Mouse (Mus musculus) megakaryocyte-erythroid progenitor cell, adult 5-6 weeks (primary cell): ENCODE data around the gene Ankle1. TPM values are rescaled to one million over a fixed set of nuclear protein-coding genes. Genes with fewer than 3 reads are reported as not detected.

Experiments used
- ATAC-seq: replicated peaks from 2 replicates; pipeline ENCODE4 v1.8.0; 2016; ENCODE audit warnings: mild to moderate bottlenecking, inconsistent platforms; ENCODE audit not compliant: severe bottlenecking, poor library complexity, low FRiP score, low TSS enrichment
- total RNA-seq, 2 experiments: library from RNA; stranded (forward) in 1 of 2; stranded (reverse) in 1 of 2; fragments of 200-1000, 215-1000 nt in 1 of 2; fragments of >200 nt in 1 of 2; fragmentation: Nextera tagmentation in 1 of 2; gene quantifications; 2 replicates each; pipeline ENCODE4 v1.2.3; 2014 to 2017

Gene Ankle1
- total RNA-seq, 2 experiments from 2014 or later = 23.5 to 46.2 TPM

GRCm38 (mm10) chr8:71381421-71381970 lies 24.3 kb upstream of the Ankle1 start, which contains the start of gene Nr2f6:
Nr2f6 (minus strand) TSS chr8:71381960.
- ATAC-seq = no peak

- ATAC-seq = 0 out of 2 replicates have a peak, but pooled peaks have one; percentile 32
These were observed 23.5 kb upstream of the Ankle1 start for GRCm38 (mm10) chr8:71381971-71382961.

- ATAC-seq = no peak
These were observed 22.4 kb upstream of the Ankle1 start for GRCm38 (mm10) chr8:71383396-71383795.

- no peak for ATAC-seq
These were observed 21.9 kb upstream of the Ankle1 start for GRCm38 (mm10) chr8:71383860-71384259.

GRCm38 (mm10) chr8:71385212-71385835 lies 20.5 kb upstream of the Ankle1 start:
- no peak for ATAC-seq

- no peak for ATAC-seq
These were observed 17.5 kb upstream of the Ankle1 start for GRCm38 (mm10) chr8:71388267-71388666.

- no peak for ATAC-seq
These were observed 14.1 kb upstream of the Ankle1 start for GRCm38 (mm10) chr8:71391696-71392095.

GRCm38 (mm10) chr8:71392391-71392790 lies 13.4 kb upstream of the Ankle1 start:
- ATAC-seq = no peak

- ATAC-seq = 0 out of 2 replicates have a peak, but pooled peaks have one; percentile 53
These were observed 12.9 kb upstream of the Ankle1 start for GRCm38 (mm10) chr8:71392871-71393270.

GRCm38 (mm10) chr8:71394481-71394880 lies 11.3 kb upstream of the Ankle1 start:
- no peak for ATAC-seq

GRCm38 (mm10) chr8:71395071-71395470 lies 10.7 kb upstream of the Ankle1 start:
- no peak for ATAC-seq

- ATAC-seq = no peak
These were observed 10.2 kb upstream of the Ankle1 start, which contains the start of gene Ushbp1 for GRCm38 (mm10) chr8:71395629-71396028. Ushbp1 (minus strand) TSS chr8:71395802.

GRCm38 (mm10) chr8:71396639-71397305 lies 9.0 kb upstream of the Ankle1 start, which contains the start of gene Babam1:
Babam1 (plus strand) TSS chr8:71396861.
- peak; percentile 99 for ATAC-seq

- no peak for ATAC-seq
These were observed 8.1 kb upstream of the Ankle1 start for GRCm38 (mm10) chr8:71397701-71398100.

- no peak for ATAC-seq
These were observed 5.0 kb upstream of the Ankle1 start for GRCm38 (mm10) chr8:71400826-71401225.

- no peak for ATAC-seq
These were observed 4.4 kb upstream of the Ankle1 start for GRCm38 (mm10) chr8:71401454-71401853.

GRCm38 (mm10) chr8:71402446-71402964 lies 3.3 kb upstream of the Ankle1 start:
- ATAC-seq = no peak

GRCm38 (mm10) chr8:71403107-71403885 lies 2.5 kb upstream of the Ankle1 start:
- no peak for ATAC-seq
